Mouse (Mus musculus) duodenum, adult 2 months (tissue): Measurements from ENCODE around the gene Ttc23. TPM values are rescaled to one million over a fixed set of nuclear protein-coding genes. Genes with fewer than 3 reads are reported as not detected.

Experiments used
- polyA plus RNA-seq: library from polyadenylated mRNA; depleted of rRNA; stranded (reverse); fragments of >200 nt; gene quantifications from 2 replicates; pipeline ENCODE4 v1.2.3, GENCODE M21; 2012; ENCODE audit warnings: low replicate concordance; rRNA removed

Ttc23 gene
- 1.4 and 1.7 TPM in 2 replicates for polyA plus RNA-seq

GRCm38 (mm10) chr7:67647277-67647676, at the start of gene Ttc23:
TSS of gene Ttc23 (plus strand) at chr7:67647410.

DNA sequence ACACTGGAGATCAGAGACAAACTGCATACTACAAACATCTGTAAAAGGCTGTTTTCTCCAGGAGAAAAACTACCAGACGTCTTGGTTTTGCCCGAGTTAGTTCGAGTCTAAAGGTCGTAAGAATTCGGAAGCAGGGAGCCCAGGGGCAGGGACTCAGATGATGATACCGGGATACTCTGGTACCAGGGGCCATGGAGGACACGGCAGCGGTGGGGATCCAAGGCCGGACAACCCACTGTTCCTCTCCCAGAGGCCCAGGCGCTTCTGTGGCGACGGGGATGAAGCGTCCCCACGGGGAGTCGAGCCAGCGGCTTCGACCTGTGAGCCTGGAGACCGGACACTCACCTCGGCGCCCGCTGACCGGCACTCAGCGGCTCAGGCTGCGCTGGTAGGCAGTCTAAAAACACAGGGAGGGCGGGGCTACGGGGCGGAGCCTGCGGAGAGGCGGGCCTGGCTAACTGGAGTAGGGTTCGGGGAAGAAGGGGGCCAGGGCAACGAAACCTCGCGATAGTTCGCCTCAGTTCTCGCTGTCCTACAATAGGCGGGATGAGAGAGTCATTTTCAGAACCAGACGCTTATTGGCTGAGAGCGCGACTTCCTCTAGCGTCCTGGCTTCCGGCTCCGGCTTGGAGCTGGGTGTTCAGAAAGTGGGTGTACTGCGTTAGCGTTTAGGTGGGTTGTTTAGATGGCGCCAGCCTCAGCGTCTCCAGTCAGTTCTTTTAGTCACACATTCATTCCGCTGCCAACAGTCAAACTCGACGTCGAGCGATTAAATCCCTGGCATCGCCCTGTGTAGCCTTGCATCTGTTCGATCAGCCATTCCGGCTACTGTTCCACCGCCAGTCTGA, 2.2 kb upstream of the Ttc23 start, which contains the start of gene Lrrc28:
TSS of gene Lrrc28 (minus strand) at position 436 of the 848 bp plus-strand sequence.

GRCm38 (mm10) chr7:67759629-67759995, 112.4 kb downstream of the Ttc23 start, which contains the start of gene Synm:
TSS of gene Synm (minus strand) at chr7:67759742.

Other genes with a start within 250 kb of the Ttc23 start
- 12.0 and 16.4 TPM in 2 replicates for gene Lrrc28, start 2.1 kb upstream of the Ttc23 start, polyA plus RNA-seq
- 6.0 and 8.4 TPM in 2 replicates for gene Synm, start 112.3 kb downstream of the Ttc23 start, polyA plus RNA-seq